Mouse (Mus musculus) hindbrain, embryonic 15.5 days (tissue): ENCODE data around the gene Cp. TPM values are rescaled to one million over a fixed set of nuclear protein-coding genes. Genes with fewer than 3 reads are reported as not detected.

ENCODE experiments used
- ATAC-seq: fragments of 200-750 bp; cut with Nextera tagmentation; 2 replicates; pipeline ENCODE4 v1.8.0; 2017; ENCODE audit warnings: low read depth, moderate number of reproducible peaks, moderate TSS enrichment; ENCODE audit not compliant: low FRiP score
- H3K27ac ChIP-seq: fragments of 300-500 bp; sonication (generic); replicated peaks from 2 replicates; pipeline ENCODE4 v1.5.1; 2015; ENCODE audit warnings: mild to moderate bottlenecking, inconsistent platforms
- H3K27me3 ChIP-seq: fragments of 300-500 bp; sonication (generic); 2 replicates; pipeline ENCODE4 v1.6.1; 2015; ENCODE audit warnings: control low read depth, inconsistent platforms
- H3K36me3 ChIP-seq: fragments of 300-500 bp; sonication (generic); 2 replicates; pipeline ENCODE4 v1.6.1; 2015; ENCODE audit warnings: control low read depth, inconsistent platforms
- H3K4me1 ChIP-seq: fragments of 300-500 bp; sonication (generic); replicated peaks from 2 replicates; pipeline ENCODE4 v1.6.1; 2015; ENCODE audit warnings: control low read depth, inconsistent platforms
- H3K4me2 ChIP-seq: fragments of 300-500 bp; sonication (generic); 2 replicates; pipeline ENCODE4 v1.6.1; 2015; ENCODE audit warnings: moderate library complexity, mild to moderate bottlenecking, inconsistent platforms
- H3K4me3 ChIP-seq: fragments of 300-500 bp; sonication (generic); 2 replicates; pipeline ENCODE4 v1.5.1; 2015; ENCODE audit warnings: mild to moderate bottlenecking, inconsistent platforms
- H3K9ac ChIP-seq: fragments of 300-500 bp; sonication (generic); 2 replicates; pipeline ENCODE4 v1.6.1; 2015; ENCODE audit warnings: inconsistent platforms
- H3K9me3 ChIP-seq: fragments of 300-500 bp; sonication (generic); 2 replicates; pipeline ENCODE4 v1.6.1; 2016; ENCODE audit warnings: control low read depth, inconsistent platforms
- WGBS: fragments of 180-500 bp; shearing (Covaris S2); methylation state at CpG from one replicate; pipeline ENCODE4 v1.1.7; 2015; 5-methylcytosine and 5-hydroxymethylcytosine counted together
- polyA plus RNA-seq: library from polyadenylated mRNA; unstranded; fragments of >200 nt; fragmentation: Nextera tagmentation; extraction: Ambion mirVana; gene quantifications from 2 replicates; pipeline ENCODE4 v1.2.1, GENCODE M21; 2015

Cp gene
- polyA plus RNA-seq, 1 experiment from 2014 or later, result 11.7 TPM

- no peaks in the 10 kb centered on the region for H3K36me3 ChIP-seq
- no peak overlapping the region for H3K9ac ChIP-seq
- H3K4me1 ChIP-seq, result no peaks in the 10 kb centered on the region
- no peaks in the 10 kb centered on the region for H3K27me3 ChIP-seq
- H3K27ac ChIP-seq, result no peak overlapping the region
- H3K4me2 ChIP-seq, result no peak overlapping the region
- no peak overlapping the region for H3K4me3 ChIP-seq
- no peak for ATAC-seq
- no peaks in the 10 kb centered on the region for H3K9me3 ChIP-seq
- 47% methylated on average over 4 of the region's 4 CpGs for WGBS
These were observed 9.2 kb downstream of the Cp start for GRCm38 (mm10) chr3:19966072-19966471.

DNA sequence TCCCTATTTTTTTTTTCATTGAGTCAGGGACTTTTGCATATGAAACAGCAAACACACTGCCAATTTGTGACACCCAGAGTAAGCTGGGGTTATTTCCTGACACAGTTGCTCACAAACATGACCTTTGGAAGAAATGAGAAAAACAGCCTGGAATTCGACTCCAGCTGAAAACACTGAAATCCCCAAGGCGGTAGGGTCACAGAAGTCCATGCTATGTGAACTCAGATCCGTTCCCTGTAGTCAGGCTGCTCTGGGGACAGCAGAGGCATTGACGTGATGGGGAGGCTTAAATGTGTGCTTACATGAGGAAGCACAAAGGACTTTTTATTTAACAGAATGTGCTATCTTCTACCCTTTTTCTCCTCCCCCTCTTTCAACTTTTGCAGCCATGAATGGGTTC is 21.6 kb downstream of the Cp start:
- 54% methylated on average over 4 of the region's 4 CpGs for WGBS
- Histone ChIP-seq H3K4me2 (no peak overlapping the region), H3K36me3 (no peaks in the 10 kb centered on the region), H3K9ac (no peak overlapping the region), H3K27me3 (no peaks in the 10 kb centered on the region), H3K4me1 (no peaks in the 10 kb centered on the region), H3K4me3 (no peak overlapping the region), H3K9me3 (no peaks in the 10 kb centered on the region), H3K27ac (no peak overlapping the region)
- no peak for ATAC-seq

GRCm38 (mm10) chr3:19981156-19981555 is 24.3 kb downstream of the Cp start:
- no peak for ATAC-seq
- Histone ChIP-seq H3K4me3 (no peak overlapping the region), H3K4me1 (no peaks in the 10 kb centered on the region), H3K9me3 (no peaks in the 10 kb centered on the region), H3K27me3 (no peaks in the 10 kb centered on the region), H3K4me2 (no peak overlapping the region), H3K9ac (no peak overlapping the region), H3K27ac (no peak overlapping the region), H3K36me3 (no peaks in the 10 kb centered on the region)
- 92% methylated on average over 2 of the region's 2 CpGs for WGBS

DNA sequence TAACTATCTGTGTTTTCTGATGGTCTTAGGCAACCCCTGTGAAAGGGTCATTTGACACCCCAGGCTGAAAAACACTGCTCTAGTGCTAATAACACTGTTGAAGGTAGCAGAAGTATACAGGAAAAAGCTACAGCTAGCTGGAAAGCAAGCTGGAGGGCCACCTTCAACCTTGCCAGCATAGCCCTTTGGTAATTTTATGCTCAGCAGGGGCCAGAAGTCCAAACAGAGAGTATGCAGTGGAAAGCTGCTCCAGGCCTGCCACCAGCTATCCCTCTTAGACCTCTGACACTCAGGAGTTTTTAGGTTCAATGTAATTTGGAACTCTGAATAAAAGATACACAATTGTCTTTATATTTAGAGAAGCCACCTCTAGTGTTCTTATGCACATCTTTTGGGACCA is 26.0 kb downstream of the Cp start:
- no peaks in the 10 kb centered on the region for H3K9me3 ChIP-seq
- H3K4me2 ChIP-seq, result no peak overlapping the region
- ATAC-seq, result no peak
- H3K4me1 ChIP-seq, result no peaks in the 10 kb centered on the region
- H3K9ac ChIP-seq, result no peak overlapping the region
- no peaks in the 10 kb centered on the region for H3K27me3 ChIP-seq
- H3K36me3 ChIP-seq, result no peaks in the 10 kb centered on the region
- no peak overlapping the region for H3K4me3 ChIP-seq
- H3K27ac ChIP-seq, result no peak overlapping the region

GRCm38 (mm10) chr3:19986123-19986522 is 29.3 kb downstream of the Cp start:
- Histone ChIP-seq H3K27me3 (no peaks in the 10 kb centered on the region), H3K4me1 (no peaks in the 10 kb centered on the region), H3K4me3 (no peak overlapping the region), H3K27ac (no peak overlapping the region), H3K9me3 (no peaks in the 10 kb centered on the region), H3K9ac (no peak overlapping the region), H3K36me3 (no peaks in the 10 kb centered on the region), H3K4me2 (no peak overlapping the region)
- WGBS, result 36% methylated on average over 3 of the region's 3 CpGs
- ATAC-seq, result no peak

DNA sequence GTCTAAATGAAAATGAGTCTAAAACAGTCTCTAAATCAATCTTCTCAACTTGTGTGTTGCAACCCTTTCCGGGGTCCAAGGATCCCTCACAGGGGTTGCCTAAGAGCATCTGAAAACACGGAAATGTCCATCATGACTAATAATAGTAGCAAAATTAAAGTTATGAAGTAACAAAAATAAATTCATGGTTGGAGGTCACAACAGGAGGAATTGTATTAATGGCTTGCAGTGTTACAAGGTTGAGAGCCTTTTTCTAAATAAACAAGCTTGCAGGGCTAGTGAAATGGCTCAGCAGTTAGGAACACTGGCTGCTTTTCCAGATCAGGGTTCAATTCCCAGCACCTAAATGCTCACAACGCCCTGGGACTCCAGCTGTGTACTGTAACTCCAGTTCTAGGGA is 33.2 kb downstream of the Cp start:
- H3K36me3 ChIP-seq, result no peaks in the 10 kb centered on the region
- H3K27me3 ChIP-seq, result no peaks in the 10 kb centered on the region
- no peak overlapping the region for H3K27ac ChIP-seq
- H3K9me3 ChIP-seq, result no peaks in the 10 kb centered on the region
- no peak overlapping the region for H3K4me2 ChIP-seq
- WGBS, result 84% methylated on average over 3 of the region's 3 CpGs
- H3K4me3 ChIP-seq, result no peak overlapping the region
- no peak overlapping the region for H3K9ac ChIP-seq
- H3K4me1 ChIP-seq, result no peaks in the 10 kb centered on the region
- no peak for ATAC-seq

GRCm38 (mm10) chr3:19992388-19992787 is 35.5 kb downstream of the Cp start:
- H3K27ac ChIP-seq, result no peak overlapping the region
- no peak overlapping the region for H3K4me2 ChIP-seq
- H3K9ac ChIP-seq, result no peak overlapping the region
- no peak for ATAC-seq
- H3K4me3 ChIP-seq, result no peak overlapping the region
- no peaks in the 10 kb centered on the region for H3K9me3 ChIP-seq
- no peaks in the 10 kb centered on the region for H3K4me1 ChIP-seq
- no peaks in the 10 kb centered on the region for H3K27me3 ChIP-seq
- 83% methylated on average over 4 of the region's 4 CpGs for WGBS
- peaks cover 8% of the 10 kb centered on the region for H3K36me3 ChIP-seq

GRCm38 (mm10) chr3:19999551-19999950 is 42.7 kb downstream of the Cp start:
- H3K27ac ChIP-seq, result no peak overlapping the region
- H3K4me1 ChIP-seq, result no peaks in the 10 kb centered on the region
- no peak overlapping the region for H3K4me2 ChIP-seq
- peaks cover 16% of the 10 kb centered on the region for H3K36me3 ChIP-seq
- ATAC-seq, result no peak
- no peak overlapping the region for H3K9ac ChIP-seq
- WGBS, result 84% methylated on average over 2 of the region's 2 CpGs
- H3K27me3 ChIP-seq, result no peaks in the 10 kb centered on the region
- H3K4me3 ChIP-seq, result no peak overlapping the region
- H3K9me3 ChIP-seq, result no peaks in the 10 kb centered on the region

DNA sequence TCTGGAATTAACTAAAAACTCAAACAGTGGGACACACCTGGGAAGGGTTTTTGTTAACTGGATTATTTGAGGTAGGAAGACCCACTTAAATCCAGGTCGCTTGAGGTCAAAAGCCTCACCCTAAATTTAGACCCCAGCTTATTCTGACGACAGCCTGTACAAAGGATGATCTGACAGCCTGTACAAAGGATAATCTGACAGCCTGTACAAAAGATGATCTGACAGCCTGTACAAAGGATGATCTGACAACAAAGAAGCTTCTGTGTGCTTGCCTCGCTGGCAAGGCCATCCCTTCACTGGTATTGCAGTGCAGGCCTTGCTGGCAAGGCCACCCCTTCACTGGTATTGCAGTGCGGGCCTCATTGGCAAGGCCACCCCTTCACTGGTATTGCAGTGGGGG is 44.0 kb downstream of the Cp start:
- no peak for ATAC-seq
- no peaks in the 10 kb centered on the region for H3K9me3 ChIP-seq
- peaks cover 16% of the 10 kb centered on the region for H3K36me3 ChIP-seq
- no peak overlapping the region for H3K4me2 ChIP-seq
- H3K4me3 ChIP-seq, result no peak overlapping the region
- H3K9ac ChIP-seq, result no peak overlapping the region
- no peak overlapping the region for H3K27ac ChIP-seq
- H3K4me1 ChIP-seq, result no peaks in the 10 kb centered on the region
- 63% methylated on average over 4 of the region's 4 CpGs for WGBS
- H3K27me3 ChIP-seq, result no peaks in the 10 kb centered on the region

GRCm38 (mm10) chr3:20002786-20003185 is 45.9 kb downstream of the Cp start:
- no peak for ATAC-seq
- no peak overlapping the region for H3K9ac ChIP-seq
- no peaks in the 10 kb centered on the region for H3K4me1 ChIP-seq
- WGBS, result 83% methylated on average over 5 of the region's 5 CpGs
- no peak overlapping the region for H3K27ac ChIP-seq
- H3K27me3 ChIP-seq, result no peaks in the 10 kb centered on the region
- no peaks in the 10 kb centered on the region for H3K9me3 ChIP-seq
- peaks cover 11% of the 10 kb centered on the region; the same call in 1 of the 2 replicates for H3K36me3 ChIP-seq
- H3K4me3 ChIP-seq, result no peak overlapping the region
- H3K4me2 ChIP-seq, result no peak overlapping the region

DNA sequence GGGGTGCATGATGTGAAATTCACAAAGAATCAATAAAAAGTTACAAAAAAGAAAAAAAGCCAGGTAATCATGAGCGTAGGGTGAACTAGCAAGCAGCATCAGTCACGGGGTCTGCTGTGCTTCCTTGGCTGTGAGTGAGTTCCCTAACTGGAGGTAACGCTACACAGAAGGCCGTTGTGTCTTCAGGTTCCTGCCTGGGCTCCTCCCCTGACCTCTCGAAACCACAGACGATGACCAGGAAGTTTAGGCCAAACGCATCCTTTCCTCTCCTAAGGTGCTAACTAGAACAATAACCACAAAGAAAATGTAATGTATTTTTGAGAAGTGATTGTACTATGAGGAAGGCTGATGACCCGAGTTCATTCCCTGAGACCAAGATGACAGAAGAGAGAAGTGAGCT is 47.6 kb downstream of the Cp start:
- H3K9me3 ChIP-seq, result no peaks in the 10 kb centered on the region
- H3K27me3 ChIP-seq, result no peaks in the 10 kb centered on the region
- no peak overlapping the region for H3K27ac ChIP-seq
- H3K9ac ChIP-seq, result no peak overlapping the region
- ATAC-seq, result no peak
- H3K4me1 ChIP-seq, result no peaks in the 10 kb centered on the region
- no peak overlapping the region for H3K4me2 ChIP-seq
- H3K36me3 ChIP-seq, result peaks cover 17% of the 10 kb centered on the region
- WGBS, result 89% methylated on average over 8 of the region's 8 CpGs
- no peak overlapping the region for H3K4me3 ChIP-seq

DNA sequence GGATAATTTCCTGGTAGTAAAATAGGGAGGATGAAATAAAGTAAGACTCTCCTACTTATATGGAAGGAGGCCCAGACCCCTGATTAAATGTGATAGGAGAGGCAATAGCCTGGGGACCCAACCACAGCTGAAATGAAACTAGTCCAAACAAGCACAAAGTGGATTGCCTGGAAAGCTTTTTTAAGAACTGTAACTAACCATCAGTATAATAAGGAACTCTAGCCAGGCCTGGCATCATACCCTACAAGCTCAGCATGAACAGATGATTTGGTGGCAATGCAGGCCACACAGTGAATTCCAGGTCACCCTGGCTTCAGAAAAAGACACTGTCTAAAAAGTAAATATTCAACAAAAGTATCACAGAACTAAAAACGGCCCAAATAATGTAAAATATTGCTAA is 48.8 kb downstream of the Cp start:
- H3K4me2 ChIP-seq, result no peak overlapping the region
- no peaks in the 10 kb centered on the region for H3K27me3 ChIP-seq
- ATAC-seq, result no peak
- no peaks in the 10 kb centered on the region for H3K4me1 ChIP-seq
- WGBS, result 82% methylated on average over 1 of the region's 1 CpGs
- no peaks in the 10 kb centered on the region for H3K9me3 ChIP-seq
- H3K4me3 ChIP-seq, result no peak overlapping the region
- peaks cover 18% of the 10 kb centered on the region for H3K36me3 ChIP-seq
- H3K9ac ChIP-seq, result no peak overlapping the region
- no peak overlapping the region for H3K27ac ChIP-seq

DNA sequence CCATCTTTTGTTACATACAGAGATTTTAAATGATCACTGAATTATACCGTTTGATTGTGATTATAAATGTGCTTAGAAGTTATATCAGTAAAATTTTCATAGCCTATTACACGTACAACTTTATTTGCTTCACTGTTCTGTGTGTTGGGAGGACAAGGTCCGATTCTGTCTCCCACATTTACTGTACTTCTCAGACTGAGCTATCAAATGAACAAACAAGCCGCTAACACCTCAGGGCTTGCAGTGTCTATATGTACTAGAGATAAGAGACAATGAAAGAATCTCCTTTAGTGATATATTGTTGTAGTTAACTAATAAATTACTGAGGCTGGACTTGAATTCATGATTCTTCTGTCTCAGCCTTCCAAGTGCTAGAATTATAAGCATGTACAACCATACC is 50.4 kb downstream of the Cp start:
- Histone ChIP-seq H3K36me3 (peaks cover 26% of the 10 kb centered on the region), H3K27me3 (no peaks in the 10 kb centered on the region), H3K4me2 (no peak overlapping the region), H3K9me3 (no peaks in the 10 kb centered on the region), H3K4me1 (no peaks in the 10 kb centered on the region), H3K9ac (no peak overlapping the region), H3K4me3 (no peak overlapping the region), H3K27ac (no peak overlapping the region)
- ATAC-seq, result no peak
- 96% methylated on average over 4 of the region's 4 CpGs for WGBS
